Mouse (Mus musculus) CD4-positive, CD25-positive, alpha-beta regulatory T cell, adult 9 weeks (primary cell): ENCODE results near the gene Tatdn3. TPM values are rescaled to one million over a fixed set of nuclear protein-coding genes. Genes with fewer than 3 reads are reported as not detected.

Experiments used
- polyA plus RNA-seq: library from polyadenylated mRNA; unstranded; fragments of 100-300 nt; shearing (Covaris generic); gene quantifications from one replicate; pipeline ENCODE4 v1.2.1, GENCODE M21; 2017

The Tatdn3 gene
- 12.9 TPM for polyA plus RNA-seq

DNA sequence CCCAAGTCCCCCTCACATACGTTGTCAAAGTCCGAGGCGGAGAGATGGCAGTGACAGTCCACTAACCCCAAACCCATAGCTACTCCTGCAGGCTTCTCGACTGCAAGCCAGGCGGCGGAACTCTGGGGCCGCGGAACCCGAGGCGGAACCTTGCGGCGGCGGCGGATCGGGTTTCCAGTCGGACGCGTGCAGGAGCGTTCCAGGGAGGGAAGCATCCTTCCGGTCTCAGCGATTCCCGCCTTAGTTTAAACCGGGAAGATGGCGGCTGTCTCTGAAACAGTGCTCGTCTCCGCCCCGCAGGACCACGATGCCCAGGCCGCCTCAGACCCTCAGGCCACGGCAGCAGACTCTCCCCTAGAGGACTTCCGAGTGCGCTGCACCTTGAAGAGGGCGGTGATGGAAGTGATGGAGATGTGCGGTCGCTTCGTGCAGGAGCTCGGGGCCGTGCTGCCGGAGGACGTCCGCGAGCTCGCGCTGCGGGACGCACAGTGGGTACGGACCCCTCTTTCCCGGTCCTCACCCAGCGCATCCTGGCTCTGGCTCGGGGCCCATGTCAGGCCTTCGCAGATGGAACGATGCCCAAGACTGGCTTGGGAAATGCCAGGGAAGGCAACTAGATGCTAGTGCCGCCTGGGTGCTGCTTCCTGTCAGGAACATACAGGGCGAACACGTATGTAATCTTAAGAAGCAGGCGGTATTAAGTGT is at the start of gene Tatdn3, which contains the start of gene Nsl1:
Gene Tatdn3 (minus strand): TSS at position 152 of the 705 bp plus-strand sequence.
Gene Nsl1 (plus strand): TSS at position 232 of the 705 bp plus-strand sequence.

DNA sequence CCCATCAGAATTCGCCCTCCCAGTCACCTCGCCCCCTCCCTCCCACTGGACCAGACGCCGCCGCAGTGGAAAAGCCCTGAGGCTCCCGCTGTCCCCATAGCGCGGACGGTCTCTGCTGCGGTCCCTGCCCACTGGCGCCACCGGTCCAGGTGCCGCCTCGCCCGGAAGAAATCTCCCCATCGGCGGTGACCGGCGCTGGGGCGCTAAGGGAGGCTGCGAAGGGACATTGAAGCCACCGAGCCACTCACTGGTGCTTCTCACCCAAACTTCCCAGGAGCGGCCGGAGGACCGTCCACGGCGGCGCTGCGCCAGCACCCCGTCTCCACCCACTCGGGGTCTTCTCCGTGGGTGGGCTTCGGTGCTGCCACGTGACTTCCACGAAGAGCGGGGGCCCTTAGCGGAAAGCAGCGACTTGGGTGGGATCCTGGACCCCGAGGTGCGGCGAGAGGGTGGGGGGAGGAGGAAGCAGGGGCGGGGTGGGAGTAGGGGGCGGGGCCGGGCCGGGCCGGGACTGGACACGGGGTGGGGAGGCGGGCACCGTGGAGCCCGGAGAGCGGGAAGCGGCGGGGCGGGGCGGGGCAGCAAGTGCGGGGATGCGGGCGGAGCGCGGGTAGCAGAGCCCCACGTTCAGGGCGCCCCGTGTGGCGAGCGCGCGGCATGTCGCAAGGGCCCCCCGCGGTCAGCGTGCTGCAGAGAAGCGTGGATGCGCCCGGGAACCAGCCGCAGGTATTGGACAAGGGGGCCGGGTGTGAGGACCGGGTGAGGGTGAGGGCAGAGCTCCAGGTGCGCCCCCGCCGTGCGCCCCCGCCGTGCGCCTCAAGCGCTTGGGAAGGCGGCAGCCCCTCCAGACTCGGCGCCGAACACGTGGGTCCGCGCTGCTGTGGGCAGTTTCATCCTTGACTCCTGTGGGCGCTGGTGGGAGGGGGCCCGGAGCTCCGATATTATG is 35.3 kb upstream of the Tatdn3 start, which contains the start of gene Batf3:
Gene Batf3 (plus strand): TSS at position 46 of the 946 bp plus-strand sequence.

DNA sequence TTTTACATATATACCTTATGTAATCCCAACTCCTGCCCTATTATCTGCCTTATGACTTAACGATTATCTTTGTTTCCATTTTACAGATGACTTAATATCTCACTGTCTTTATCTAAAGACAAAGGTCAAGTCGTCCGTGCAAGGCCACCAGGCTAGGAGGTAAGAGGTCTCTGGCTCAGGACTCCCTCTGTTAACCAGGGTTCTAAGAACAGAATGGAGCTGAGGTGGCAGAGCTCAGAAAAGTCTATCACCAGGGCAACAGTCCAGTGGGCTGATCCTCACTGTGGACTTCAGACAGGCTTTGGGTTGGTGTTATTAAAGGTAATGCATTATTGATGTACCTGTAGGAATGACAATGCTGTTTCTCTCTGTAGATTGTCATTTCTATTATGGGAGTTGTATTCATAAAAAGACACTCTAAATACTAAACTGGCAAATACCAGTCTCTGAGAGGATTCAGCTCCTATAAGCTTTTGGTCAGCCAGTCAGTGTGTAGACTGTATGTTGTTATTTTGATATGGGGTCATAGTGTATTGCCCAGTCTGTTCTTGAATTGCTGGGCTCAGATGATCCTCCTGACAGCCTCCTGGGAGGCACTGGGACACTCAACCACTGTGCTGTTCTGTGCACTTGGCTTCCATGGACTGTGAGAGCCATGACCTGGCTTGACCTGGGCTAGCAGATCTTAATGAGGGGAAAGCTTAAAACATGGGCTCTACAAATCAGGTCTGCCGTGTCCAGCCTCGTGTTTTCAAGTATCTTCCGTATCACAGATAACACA is 26.0 kb downstream of the Tatdn3 start, which contains the start of gene Spata45:
Gene Spata45 (plus strand): TSS at position 86 of the 781 bp plus-strand sequence.

DNA sequence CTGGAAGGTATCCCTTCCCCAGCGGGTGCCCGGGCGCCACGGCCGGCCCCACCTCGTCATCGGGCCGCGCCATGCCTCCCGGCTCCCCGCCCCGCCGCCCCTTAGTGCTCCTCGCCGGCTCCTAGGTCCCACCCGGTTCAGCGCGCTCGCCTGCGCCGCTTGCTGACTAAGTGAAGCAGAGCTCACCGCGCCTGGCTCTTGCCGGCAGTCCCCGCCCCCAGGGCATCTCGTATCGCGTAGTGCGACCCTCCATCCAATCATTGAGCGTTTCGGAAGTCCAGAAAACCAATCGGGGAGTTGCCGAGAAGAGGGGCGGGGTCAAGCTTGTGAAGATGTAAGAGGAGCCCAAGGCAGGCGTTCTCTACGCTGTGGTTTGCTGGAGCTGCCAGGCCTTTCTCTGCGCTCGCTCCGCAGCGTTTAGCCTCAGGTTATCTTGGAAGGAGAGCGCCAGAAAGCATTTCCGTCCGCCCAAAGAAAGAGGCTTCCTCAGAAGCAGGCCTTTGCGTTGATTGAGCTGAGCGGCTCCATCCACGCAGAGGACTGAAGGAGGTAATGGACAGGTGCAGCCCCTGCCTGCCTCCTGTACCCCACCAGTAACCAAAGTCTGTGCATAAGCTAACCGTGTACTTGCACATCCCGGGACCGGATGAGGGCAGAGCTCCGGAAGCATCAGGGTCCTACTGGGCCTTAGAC is 36.6 kb downstream of the Tatdn3 start, which contains the start of gene Flvcr1:
Gene Flvcr1 (minus strand): TSS at position 138 of the 693 bp plus-strand sequence.

Other genes starting within 250 kb of the Tatdn3 start
- gene Rps6kc1, start 151.2 kb downstream of the Tatdn3 start, polyA plus RNA-seq, result 14.5 TPM
- 76.5 TPM for gene Angel2, start 137.8 kb downstream of the Tatdn3 start, polyA plus RNA-seq
- gene Vash2, start 83.6 kb downstream of the Tatdn3 start, polyA plus RNA-seq, result 0.11 TPM
- gene Flvcr1, start 36.8 kb downstream of the Tatdn3 start, polyA plus RNA-seq, result 4.7 TPM
- gene Spata45, start 26.3 kb downstream of the Tatdn3 start, polyA plus RNA-seq, result not detected
- 2.5 TPM for gene Nsl1, start 80 bp upstream of the Tatdn3 start, polyA plus RNA-seq
- not detected for gene Batf3, start 34.9 kb upstream of the Tatdn3 start, polyA plus RNA-seq
- not detected for gene Fam71a, start 101.9 kb upstream of the Tatdn3 start, polyA plus RNA-seq
- gene Atf3, start 155.1 kb upstream of the Tatdn3 start, polyA plus RNA-seq, result not detected